Mouse (Mus musculus): ENCODE measurements around the gene Rfx7.

Rfx7 gene

DNA sequence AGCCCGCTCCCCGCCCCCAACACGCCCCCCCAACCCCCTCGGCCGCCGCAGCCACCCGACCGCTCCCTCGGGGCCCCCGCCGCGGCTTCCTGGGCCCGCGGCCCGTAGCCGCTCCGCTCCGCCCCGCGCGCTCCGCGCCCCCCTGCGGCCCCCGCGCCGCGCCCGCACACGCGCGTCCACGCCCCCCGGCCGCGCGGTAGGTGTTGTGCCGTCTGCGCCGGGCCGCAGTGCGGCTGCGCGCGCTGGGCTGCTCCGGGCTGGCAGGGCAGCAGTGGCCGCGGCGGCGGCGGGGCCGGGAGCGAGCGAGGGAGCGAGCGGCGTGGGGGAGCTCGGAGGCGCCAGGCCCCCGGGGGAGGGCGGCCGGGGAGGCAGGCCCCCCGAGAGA is at the start of gene Rfx7:
Gene Rfx7, plus strand, starts transcription at position 245 of the 385 bp plus-strand sequence.
- DNase-seq (ENCODE audit: low spot score) = no peak

- no peak for DNase-seq (ENCODE audit: low spot score)
Measured at GRCm38 (mm10) chr9:72488523-72488922, 43.5 kb upstream of the Rfx7 start.

- no peak for DNase-seq (ENCODE audit: low spot score)
Measured at GRCm38 (mm10) chr9:72489131-72489530, 42.9 kb upstream of the Rfx7 start.

- peak; percentile 55 for DNase-seq (ENCODE audit: low spot score)
Measured at GRCm38 (mm10) chr9:72491559-72492193, 40.4 kb upstream of the Rfx7 start.

DNA sequence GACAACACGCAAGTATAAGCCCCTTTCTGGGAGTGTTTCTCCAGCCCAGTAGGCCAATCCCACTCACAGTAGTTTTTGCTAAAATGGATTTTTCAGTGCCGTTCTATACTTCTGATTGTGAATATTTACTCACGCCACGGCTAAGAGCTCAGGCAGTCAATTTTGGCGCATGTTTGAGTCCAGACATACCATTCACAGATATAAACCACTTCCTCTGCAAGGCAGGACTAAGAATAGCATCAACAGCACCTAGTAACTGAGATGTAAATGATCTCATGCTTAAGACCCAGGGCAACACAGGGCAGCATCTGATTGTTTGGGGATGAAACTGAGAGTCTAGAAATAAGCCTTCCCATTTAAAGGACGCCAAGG is 39.9 kb upstream of the Rfx7 start, which contains the start of gene Tex9:
Gene Tex9, minus strand, starts transcription at position 19 of the 372 bp plus-strand sequence.
- no peak for DNase-seq (ENCODE audit: low spot score)

- no peak for DNase-seq (ENCODE audit: low spot score)
Measured at GRCm38 (mm10) chr9:72493465-72493864, 38.6 kb upstream of the Rfx7 start.

- DNase-seq (ENCODE audit: low spot score) = no peak
Measured at GRCm38 (mm10) chr9:72493984-72494685, 37.9 kb upstream of the Rfx7 start.

- DNase-seq (ENCODE audit: low spot score) = no peak
Measured at GRCm38 (mm10) chr9:72496691-72497090, 35.3 kb upstream of the Rfx7 start.

DNA sequence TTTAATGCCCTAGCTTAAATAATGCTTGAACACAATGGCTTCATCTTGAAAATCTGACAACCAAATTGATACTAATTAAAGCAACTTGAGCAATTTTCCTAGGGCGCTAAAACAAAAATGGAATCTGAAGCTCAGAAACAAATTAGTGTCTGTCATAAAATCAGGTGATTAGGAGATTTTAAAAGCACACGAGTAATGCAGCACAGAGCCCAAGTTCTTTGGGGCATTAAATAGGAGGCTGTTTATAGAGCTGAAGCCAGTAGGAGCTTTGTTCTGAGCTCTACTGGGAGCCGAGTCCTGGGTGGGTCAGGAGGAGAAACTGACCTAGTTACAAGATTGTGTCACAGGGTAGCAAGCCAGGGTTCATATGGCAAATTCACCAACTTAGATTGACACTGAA is 34.9 kb upstream of the Rfx7 start:
- no peak for DNase-seq (ENCODE audit: low spot score)

GRCm38 (mm10) chr9:72512229-72512981 is 19.6 kb upstream of the Rfx7 start:
- DNase-seq (ENCODE audit: low spot score) = no peak

GRCm38 (mm10) chr9:72515366-72515765 is 16.7 kb upstream of the Rfx7 start:
- DNase-seq (ENCODE audit: low spot score) = no peak

DNA sequence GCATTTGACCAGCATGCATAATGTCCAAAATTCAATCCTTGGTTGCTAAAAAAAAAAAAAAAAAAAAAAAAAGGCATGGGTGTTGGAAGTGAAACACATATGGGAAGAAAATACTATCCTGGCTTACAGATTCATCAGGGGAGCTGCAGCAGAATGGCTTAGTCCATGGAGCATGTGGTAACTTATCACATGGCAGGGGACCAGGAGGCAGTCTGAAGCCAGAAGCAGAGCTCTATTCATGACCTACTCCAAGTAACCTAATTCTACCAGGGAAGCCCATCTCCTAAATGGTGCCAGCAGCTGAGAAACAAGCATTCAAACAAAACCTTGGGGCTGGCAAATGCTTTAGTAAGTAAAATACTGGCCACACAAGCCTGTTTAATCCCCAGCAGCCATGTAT is 12.8 kb upstream of the Rfx7 start:
- DNase-seq (ENCODE audit: low spot score) = no peak

GRCm38 (mm10) chr9:72520849-72521248 is 11.2 kb upstream of the Rfx7 start:
- no peak for DNase-seq (ENCODE audit: low spot score)

GRCm38 (mm10) chr9:72526091-72526490 is 5.9 kb upstream of the Rfx7 start:
- no peak for DNase-seq (ENCODE audit: low spot score)

GRCm38 (mm10) chr9:72530237-72530636 is 1.8 kb upstream of the Rfx7 start:
- peak; percentile 80 for DNase-seq (ENCODE audit: low spot score)

DNA sequence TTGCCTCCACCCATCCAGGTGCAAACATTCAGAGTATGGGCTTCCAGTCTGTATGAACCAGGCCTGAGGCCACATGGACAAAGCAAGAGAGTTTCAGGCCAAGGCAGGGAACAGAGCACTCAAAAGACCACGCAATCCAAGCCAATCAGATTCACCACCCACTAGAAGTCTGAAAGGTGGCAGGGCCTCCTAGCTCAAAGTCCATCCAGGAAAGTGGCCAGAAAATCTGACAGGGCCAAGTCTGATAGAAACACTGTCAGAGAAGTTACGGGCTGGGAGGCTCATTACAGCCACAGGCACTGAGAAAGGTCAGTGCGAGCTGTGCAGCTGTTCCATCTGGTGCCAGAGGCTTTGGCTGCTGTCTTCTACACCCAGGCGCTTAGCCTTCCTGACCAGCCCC is 1.2 kb upstream of the Rfx7 start:
- DNase-seq (ENCODE audit: low spot score) = no peak

DNA sequence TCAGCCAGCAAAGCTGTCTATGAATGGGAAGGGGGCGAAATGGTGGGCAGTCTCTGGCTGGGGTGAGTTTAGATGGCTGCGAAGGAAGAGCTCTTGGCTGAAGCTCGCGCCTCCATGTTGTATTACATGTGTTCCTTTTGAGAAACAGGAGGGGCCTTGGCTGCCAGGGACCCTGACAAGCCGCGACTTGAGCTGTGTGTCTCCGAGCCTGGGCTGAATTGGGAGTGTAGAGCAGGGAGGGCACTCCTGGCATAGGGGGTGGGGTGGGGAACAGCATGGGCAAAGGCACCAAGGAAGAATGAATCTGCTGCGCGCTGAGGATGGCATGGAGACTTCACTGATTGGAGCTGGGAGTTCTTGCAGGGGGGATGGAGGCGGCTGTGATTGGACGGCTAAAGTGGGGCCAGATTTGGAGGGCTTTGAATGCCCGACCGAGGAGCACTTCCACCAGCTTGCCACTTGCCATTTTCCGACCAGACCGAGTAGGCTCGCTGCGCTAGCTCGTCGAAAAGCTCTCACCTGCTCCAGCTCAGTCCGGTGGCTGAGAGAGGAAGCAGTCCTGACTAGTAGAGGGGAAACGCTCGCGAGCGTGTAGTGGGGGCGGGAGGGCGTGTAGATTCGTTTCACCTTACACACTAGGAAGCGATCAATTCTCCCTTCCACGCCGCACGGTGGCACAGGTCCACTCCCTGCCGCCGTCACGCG is 597 bp upstream of the Rfx7 start:
- peak; percentile 47 for DNase-seq (ENCODE audit: low spot score)

DNA sequence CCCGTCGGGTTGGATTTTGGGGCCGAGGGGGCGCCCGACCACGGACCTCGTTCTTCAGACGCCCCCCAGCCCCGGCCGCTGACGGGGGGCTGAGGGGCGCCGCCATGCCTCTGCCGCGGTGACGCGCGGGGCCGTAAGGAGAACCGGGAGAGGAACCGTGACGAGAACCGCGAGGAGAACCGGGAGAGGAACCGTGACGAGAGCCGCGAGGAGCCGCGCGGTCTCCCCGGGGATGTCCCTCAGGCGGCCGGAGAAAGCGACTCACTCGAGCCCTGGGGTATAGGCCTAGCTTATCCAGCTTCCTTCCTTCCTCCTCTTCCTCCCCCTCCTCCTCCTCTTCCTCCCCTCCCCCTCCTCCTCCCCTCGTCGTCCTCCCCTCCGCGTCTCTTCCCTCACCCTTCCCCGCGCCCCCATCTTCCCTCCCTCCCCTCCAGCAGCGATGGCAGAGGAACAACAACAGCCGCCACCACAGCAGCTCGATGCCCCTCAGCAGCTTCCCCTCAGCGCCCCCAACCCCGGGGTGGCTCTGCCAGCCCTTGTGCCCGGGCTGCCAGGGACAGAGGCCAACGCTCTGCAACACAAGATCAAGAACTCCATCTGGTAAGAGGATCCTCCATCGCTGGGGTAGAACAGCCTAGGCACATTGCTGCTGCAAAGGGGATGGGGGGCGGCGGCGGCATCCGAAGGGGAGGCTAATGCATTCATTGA is 495 bp downstream of the Rfx7 start:
- DNase-seq (ENCODE audit: low spot score) = no peak

- no peak for DNase-seq (ENCODE audit: low spot score)
Measured at GRCm38 (mm10) chr9:72533089-72533415, 1.0 kb downstream of the Rfx7 start.

- no peak for DNase-seq (ENCODE audit: low spot score)
Measured at GRCm38 (mm10) chr9:72534985-72535384, 2.9 kb downstream of the Rfx7 start.

GRCm38 (mm10) chr9:72535394-72535793 is 3.4 kb downstream of the Rfx7 start:
- no peak for DNase-seq (ENCODE audit: low spot score)

DNA sequence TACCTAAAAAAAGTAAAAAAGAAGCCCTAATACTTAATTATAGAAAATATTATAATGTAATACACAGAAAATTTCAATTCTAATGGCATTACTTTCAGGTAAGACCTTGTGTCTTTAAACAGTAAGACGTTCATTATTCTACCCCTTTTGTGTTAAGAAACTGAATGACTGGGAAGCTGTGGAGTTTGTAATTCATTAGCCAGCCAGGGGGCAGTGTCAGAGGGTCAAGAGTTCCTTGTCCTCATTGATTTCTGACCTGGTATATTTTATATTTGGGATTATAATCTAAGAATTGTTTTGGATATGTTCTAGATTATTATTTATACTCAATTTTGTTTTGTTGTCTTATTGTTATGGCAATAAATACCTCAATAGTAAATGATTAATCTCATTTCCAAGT is 5.0 kb downstream of the Rfx7 start:
- no peak for DNase-seq (ENCODE audit: low spot score)
